Mouse (Mus musculus) MEL-GATA-1-ER (cell line): ENCODE data around the gene Hectd1.
A peak's percentile ranks its signal among the peaks of the same experiment; 100 is the strongest.

ENCODE experiments used
- DNase-seq: peaks from one replicate; pipeline ENCODE4 v3.0.0-alpha.2; 2012; ENCODE audit warnings: low read depth; ENCODE audit errors: extremely low read depth

Gene Hectd1

DNA sequence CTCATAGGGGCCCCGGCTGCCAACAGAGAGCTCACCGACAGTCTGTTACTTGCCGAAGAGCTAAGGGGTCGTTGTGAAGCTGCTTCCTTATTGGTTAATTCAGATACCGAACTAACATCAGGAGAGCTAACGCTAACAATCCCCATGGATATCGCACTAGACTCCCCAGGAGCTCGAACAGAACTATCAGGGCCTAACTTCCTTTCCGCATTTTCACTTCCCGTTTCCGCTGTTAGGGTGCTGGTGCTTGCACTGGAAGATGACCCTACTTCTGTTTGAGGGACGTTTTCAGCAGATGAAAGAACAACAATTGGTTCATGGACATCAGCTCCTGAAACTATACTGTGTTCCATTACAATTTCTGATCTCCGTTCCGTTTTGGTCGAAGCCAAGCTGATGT is 60.6 kb downstream of the Hectd1 start:
- no peak for DNase-seq

DNA sequence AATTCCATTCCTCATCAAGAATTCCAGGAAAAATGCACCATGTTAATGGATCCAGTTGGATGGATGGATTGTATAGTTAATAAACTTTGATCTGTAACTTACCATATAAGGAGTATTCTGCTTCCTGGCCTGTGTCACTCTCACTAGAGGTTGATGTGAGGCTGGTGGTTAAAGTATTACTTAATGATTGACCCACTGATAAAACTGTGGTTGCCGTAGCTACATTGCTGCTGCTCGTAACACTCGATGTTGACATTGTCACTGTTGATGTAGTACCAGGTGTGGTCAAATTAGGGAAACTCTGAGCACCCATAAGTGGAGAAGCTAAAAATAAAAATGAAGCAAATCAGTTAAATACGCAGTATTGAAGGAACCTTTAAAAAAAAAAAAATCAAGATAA is 61.9 kb downstream of the Hectd1 start:
- DNase-seq, result no peak

DNA sequence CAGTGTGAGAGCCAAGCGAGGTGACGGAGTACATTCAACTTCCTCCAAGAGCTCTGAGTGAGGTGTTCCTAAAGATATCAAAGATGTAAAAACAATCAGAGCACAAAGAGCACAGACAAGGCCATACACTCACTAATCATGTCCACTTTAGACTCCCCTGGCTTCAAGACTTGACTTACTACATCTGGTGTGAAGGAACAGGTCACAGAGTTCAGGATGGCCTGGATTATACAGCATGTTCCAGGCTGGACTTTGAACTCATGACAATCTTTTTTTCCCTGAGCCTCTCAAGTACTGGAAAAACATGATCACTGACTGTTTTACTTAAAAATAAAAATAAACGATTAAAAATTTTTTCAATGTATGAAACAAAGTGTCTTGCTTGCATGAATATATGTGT is 70.0 kb downstream of the Hectd1 start:
- DNase-seq, result no peak

DNA sequence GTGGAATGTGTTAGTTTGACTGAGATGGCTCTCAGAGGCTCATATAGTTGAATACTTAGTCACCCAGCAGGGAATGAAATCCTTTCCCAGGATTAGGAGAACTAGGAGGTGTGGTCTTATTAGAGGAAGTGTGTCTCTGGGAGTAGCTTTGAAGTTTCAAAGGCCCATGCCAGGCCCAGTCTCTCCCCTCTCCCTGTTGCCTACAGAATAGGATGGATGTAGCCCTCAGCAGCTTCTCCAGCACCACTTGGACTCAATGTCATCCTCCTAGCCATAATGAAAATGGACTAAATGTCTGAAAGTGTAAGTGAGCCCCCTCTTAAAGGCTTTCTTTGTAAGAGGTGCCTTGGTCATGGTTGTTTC is 72.8 kb downstream of the Hectd1 start:
- no peak for DNase-seq

DNA sequence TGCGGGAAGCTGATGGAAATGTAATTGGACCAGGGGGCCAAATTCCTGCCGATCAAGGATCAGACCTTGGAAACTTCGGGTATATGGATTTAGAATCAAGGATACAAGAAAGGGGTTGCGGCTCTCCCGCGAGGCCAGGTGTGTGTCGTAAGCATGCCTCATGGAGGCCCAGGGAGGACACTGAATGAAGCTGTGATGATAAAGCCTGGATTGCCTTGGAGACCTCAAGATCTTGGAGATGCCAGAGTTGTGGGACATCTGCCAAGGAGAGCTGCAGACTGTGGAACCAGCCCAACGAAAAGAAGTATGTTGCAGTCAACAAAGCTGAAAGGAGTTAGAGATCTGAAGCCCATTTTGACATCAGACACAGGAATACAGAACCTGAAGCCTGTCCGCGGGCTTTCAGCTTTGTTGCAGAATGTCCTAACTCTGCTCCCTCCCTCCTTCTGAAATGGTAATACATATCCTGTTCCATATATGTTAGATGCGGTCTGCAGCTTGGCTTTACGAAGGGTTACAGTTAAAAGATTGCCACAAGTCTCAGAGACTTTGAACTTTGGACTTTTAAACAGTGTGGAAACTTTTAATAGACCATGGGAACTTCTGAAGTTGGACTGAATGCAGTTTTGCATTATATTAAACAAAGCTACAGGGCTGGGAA is 73.3 kb downstream of the Hectd1 start:
- no peak for DNase-seq

DNA sequence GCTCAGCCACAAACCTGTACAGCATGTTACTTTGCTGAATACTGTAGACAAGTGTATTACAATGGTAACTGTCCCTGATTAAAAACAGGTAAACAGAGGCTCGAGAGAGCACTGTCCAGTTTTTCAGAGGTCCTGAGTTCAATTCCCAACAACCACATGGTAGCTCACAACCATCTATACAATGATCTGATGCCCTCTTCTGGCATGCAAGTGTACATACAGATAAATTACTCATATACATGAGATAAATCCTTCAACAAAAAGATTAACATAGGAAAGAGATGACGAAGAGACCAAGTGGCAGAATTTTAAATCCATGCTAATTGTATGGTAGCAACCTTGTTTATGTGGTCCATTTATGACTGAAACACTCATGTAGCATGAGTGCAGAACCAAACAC is 82.0 kb downstream of the Hectd1 start:
- no peak for DNase-seq

DNA sequence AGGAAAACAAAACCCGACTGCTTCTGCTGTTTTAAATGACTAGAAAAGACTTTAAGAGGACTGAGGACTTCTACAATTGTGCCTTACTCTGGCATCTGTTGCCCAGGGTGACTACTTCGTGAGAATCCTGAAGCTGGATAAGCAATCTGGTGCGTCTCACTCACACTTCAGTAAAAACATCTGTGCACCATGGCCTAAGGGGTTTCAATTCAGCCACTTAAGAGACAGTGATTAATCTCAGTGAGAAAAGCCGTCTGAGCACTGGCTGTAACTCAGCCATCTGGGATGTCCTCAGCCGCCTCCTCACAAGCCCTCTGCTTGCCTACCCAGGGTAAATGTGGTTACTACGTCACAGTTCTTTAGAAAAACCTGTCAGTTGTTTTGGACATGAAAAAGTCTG is 84.4 kb downstream of the Hectd1 start:
- no peak for DNase-seq

DNA sequence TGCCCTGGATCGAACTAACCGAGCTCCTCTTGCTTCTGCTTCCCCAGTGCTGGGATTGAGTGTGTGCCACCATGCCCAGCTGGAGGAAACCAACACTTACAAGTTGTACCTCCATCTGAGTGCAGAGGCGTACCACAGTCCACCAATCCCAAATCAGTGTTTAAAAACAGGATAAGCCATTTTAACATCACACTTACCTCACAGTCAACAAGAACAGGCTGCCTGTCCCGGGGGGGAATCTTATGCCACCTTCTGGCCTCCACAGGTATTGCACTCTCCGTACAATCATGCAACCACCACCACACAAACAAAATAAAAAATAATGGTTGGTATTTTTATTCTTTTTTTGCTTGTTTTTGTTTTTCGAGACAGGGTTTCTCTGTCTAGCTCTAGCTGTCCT is 87.6 kb downstream of the Hectd1 start:
- peak; percentile 15 for DNase-seq

DNA sequence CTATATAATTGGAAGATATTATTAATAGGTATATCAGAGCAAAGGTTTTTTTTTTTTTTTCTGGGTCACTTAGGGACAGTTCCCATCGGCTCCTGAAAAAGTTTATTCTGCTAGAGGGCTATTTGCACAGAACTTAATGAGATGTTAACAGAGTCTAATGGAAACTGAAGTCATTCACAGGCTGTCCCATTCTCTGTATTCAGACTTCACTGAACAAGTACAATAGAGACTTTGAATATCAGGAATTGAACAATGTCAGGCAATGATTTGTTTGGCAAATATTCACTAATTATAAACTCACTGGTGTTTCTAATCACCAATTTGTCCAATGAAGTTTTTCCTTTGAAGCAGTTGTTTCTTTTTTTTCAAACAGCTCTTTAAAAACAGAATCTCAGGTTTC is 92.5 kb downstream of the Hectd1 start:
- DNase-seq, result no peak

DNA sequence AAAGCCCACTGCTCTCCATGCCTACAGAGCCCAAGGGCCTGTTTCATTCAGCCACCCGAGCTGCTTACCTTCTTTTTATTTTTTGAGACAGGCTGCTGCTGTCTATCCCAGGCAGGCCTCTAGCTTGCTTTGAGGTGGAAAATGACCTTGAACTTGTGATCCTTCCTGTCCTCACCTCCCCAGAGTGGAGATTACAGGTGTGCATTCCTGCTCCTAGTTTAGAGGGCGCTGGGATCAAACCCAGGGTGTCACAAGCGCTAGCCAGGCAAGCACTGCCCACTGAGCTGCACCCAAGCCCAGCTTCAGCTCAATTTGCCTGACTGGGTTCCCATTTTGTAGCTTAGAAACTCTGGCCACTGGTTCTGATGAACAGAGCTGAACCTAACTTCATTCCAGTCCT is 93.0 kb downstream of the Hectd1 start:
- DNase-seq, result no peak

DNA sequence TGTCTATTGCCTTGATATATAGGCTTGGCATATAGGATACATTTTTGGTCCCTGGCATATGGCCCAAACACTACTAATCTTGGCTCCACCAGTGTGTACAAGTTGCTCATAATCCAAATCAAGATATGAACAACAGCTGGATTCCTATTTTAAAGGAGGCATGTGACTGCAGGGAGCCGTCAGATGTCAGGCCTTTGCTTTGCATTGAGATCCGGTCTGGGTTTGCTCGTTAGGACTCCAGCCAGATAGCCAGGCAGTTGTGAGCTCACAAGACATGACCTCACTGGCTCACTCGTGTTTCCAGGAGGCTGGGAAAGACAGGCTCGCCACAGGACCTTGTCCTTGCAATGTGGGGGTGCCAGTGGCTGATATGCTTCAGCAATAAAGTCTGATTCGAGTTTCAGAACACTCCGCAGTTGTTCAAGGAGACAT is 93.5 kb downstream of the Hectd1 start:
- no peak for DNase-seq

DNA sequence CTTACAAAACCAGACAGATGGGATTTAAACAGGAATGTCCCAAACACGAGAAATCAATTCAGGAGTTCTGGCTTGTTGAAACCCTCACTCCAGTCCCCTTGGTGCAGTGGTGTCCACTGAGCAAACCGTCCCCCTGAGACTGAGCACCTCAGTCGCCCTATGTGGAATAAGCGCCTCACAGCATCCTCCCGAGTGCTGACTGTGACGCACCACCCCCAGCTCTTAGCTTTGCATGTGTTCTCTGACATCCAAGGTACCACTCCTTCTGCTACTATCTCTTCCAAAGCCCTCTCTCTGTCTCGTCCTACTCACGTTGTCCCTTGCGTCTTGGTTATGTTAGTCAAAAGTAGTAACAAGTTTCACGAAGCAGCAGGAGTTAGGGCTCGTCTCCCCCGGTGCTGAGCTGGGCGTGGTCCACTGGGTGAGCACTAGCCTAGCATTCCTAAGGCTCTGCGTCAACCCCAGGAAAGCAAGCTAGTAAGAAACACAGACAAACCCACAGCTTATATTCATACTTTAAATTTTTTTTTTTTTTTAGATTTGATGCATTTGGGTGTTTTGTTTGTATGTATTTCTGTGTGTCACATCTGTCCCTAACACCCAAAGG is 94.6 kb downstream of the Hectd1 start:
- DNase-seq, result no peak

DNA sequence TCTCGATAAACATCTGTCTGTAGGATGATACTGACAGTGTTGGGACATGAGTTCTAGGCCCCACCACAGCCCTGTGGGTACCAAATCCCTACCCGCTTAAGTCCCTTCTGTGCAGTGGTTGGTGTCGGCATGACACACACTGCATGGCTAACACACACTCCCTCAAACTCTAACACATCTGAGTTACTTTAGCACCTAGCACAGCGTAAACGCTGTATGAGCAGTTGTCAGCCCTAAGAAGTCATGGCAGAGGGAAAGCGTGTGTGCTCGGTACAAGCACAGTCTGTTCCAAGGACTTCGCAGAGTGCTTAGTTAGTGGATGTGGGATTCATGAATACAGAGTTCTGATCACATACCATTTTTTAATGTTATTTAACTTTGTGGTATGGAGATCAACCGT is 99.5 kb downstream of the Hectd1 start:
- no peak for DNase-seq

DNA sequence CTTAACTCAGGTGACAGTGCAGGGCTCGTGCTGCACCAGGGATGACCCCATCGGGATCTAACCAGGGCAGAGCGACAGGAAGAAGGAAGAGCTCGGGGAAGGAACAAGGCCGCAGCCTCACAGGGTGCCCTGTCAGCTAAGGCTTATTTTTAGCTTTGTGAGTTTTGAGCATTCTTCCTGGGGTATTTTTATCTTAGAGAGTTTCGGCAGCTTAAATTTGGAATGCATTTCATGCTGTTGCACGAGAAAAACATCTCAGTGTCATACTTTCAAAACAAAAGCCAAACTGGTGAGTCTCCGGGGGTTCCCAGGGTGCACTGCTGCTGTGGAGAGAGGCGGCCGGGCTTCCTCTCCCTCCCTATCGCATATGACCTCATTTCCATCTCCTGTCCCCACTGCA is 100.3 kb downstream of the Hectd1 start:
- no peak for DNase-seq

DNA sequence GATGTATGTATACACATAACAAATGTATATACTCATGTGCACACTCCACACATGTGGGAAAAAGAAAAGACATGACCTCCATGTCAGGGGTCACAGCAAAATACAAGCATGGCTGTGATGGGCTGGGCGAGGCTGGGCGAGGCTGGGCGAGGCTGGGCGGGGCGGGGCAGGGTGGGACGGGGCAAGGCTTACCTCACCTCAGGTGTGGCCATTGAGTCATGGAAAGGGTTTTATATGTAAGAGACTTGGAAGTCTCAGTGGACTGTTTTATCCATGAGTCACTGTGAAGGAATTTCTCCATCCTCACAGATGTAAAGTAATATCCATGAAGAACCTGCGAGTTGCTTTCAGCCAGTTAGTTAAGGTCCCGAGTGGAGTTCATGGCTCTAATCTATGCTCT is 107.5 kb downstream of the Hectd1 start:
- no peak for DNase-seq

DNA sequence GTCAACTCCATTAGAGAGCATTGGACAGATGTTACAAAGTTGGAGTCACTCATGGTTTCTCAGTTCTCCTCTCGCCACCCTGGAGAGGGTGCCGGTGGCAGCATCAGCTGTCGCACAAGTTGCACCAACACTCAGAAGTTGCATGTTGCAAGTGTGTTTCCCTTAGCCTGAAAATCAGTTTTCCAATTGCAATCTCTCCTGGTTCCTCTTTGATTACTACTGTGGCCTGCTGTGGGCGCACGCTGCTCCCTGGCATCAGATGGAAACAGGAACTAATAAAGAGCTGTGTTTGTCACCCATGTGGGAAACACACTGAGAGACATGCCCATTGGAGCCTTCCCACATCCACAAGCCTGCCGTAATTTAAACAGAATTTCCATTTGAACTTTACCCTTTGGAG is 110.7 kb downstream of the Hectd1 start:
- no peak for DNase-seq

DNA sequence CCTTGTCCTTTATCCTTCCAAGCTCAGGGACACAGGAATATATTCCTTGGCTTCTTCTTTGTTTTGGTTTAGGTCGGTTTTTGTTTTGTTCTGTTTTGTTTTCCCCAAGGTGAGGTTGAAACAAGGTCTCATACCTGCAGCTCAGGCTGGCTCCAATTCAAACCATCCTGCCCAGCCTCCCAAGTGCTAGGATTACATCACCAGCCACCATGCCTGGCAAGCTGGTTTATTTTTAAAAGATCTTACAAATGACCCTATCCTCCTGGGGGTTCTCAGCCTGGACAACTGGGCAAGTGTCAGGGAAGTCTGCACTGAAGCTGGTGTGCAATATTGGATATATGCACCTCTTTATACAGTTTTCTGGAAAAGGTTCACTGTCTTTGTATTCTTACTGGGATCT is 116.7 kb downstream of the Hectd1 start:
- no peak for DNase-seq

DNA sequence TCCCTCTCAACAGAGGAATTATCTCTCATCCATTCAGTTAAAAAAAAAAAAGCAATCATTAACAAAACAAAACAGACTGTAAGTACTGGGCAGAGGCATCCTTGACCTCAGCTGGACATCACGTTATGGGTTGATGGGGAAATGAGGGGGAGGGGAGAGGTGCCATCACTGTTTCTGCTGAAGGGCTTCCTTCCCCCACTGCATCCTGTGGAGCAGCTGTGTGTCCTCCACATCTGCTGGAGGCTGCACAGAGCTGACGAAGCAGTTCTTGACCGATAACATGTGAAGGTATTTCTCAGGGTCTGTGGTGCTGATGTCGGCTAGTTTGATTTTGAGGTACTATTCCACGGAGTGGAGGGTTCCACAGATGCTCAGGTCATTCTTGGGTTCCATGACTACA is 119.2 kb downstream of the Hectd1 start:
- DNase-seq, result no peak

DNA sequence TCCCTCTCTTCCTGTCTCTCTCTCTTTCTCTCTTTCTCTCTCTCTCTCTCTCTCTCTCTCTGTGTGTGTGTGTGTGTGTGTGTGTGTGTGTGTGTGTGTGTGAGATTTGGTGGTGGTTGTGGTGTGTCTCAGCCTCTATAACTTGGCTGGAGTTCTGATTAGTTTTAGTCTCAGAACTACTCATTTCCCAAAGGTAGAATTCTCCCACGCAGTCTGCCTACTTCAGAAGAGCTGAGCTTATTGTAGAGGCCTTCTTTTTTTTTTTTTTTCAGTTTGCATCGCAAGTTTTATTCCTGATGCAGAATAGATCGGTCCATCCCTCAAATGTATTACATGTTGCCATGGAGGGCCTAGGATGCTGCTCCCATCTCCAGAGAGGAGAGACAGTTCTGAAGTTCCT is 119.6 kb downstream of the Hectd1 start:
- no peak for DNase-seq

DNA sequence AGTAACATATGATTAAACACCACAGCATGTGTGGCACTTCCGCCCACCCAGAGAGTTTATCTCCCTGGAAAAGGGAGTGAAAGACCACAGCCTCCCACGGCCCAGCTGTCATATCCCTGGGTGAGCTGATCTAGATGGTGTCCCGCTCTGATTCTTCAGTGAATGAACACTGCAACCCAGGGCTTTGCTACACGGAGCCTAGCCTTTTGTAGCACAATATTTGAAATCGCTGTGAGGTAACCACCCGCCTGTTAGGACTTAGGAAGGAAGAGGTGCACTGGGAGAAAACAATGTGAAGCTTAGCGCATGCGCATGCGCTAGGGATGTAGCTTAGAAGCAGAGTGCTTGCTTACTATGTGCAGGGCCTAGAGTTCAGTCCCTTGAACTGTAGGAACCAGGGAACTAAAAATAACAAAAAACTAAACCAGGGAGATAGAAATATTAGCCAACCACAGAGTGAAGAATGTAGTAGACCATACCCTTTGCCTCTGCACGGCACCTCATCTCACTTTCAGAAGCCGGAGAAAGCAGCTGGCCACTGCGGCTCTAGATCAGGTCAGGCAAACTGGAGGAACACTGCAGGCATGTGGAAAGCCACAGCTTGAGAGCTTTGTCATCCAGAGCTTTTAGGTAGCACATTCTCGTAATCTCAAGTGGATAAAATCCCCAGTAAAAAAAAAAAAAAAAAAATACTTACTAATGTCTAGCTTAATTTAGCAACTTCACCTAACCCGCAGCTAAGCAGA is 120.2 kb downstream of the Hectd1 start:
- no peak for DNase-seq

DNA sequence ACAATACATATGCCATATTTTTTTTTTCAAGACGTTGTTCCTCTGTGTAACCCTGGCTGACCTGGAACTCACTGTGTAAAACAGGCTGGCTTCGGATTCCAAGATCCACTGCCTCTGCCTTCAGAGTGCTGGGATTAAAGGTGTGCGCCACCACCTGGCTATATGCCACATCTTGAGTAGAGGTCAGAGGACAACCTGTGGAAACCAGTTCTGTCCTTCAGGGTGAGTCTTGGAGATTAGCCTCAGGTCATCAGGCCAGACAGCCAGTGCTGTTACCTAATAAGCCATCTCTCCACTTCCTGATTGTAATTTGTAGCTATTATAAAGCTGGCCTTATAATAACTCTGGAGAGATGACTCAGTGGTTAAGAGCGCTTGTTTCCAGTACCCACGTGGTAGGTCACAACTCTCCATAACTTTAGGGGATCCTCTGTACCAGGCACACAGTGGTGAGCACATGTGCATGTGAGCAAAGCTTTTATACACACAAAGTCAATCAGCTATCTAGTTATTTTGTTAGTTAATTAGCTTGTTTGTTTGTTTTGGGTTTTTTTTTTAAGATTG is 122.6 kb downstream of the Hectd1 start:
- DNase-seq, result no peak

DNA sequence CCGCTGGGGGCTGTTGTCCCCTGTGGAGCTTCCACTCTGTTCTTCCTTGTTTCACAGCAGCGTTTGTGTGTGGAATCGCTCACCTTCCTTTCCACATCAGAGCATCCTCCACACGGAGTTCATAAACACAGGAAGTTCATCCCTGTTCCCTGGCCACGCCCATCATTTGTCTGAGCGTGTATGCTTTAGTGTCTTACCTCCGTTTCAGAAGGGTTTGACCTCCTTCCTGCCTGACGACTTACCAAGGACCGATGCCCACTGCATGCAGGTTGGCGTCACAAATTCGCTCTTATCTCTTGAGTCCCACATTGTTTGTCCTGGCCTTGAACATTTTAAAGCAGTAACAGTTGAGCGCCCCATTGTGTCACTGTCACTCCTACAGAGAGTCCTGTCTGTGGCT is 123.6 kb downstream of the Hectd1 start:
- no peak for DNase-seq

DNA sequence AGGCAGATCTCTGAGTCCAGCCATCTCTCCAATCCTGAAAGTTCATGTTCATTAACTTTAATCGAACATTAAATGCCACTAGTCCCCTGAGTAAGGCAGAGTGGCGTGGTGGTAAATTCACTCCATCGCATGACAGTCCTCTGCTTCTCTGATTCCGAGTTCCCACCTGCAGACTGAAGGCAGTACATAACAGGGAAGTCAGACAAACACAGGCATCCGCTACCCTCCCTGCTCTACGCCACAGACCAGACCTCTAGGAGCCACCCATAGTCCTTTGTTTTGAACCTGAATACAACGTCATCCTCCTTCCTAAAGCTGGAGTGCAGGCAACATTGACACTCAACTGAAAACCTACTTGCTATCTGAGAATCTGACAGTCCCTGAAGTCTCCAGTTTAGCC is 124.8 kb downstream of the Hectd1 start:
- no peak for DNase-seq
